Mouse (Mus musculus) yolk sac, embryonic 10.5 days (tissue): Measurements from ENCODE around the gene Pdik1l.
A peak's percentile ranks its signal among the peaks of the same experiment; 100 is the strongest.

Source experiments
- DNase-seq: peaks from one replicate; pipeline ENCODE4 v3.0.0-alpha.2; 2017; ENCODE audit warnings: low spot score

Pdik1l gene

GRCm38 (mm10) chr4:134287575-134288025 lies at the start of gene Pdik1l:
Gene Pdik1l, minus strand, starts transcription at chr4:134287895.
- peak; percentile 86 for DNase-seq

GRCm38 (mm10) chr4:134330281-134330680 lies 42.6 kb upstream of the Pdik1l start:
- DNase-seq, result no peak

- no peak for DNase-seq
Observed at GRCm38 (mm10) chr4:134328832-134329231, 41.1 kb upstream of the Pdik1l start.

GRCm38 (mm10) chr4:134328151-134328550 lies 40.5 kb upstream of the Pdik1l start:
- DNase-seq, result no peak

- peak; percentile 92 for DNase-seq
Observed at GRCm38 (mm10) chr4:134326859-134327530, 39.3 kb upstream of the Pdik1l start.

GRCm38 (mm10) chr4:134324655-134325054 lies 37.0 kb upstream of the Pdik1l start:
- DNase-seq, result peak; percentile 59

- no peak for DNase-seq
Observed at GRCm38 (mm10) chr4:134321524-134321923, 33.8 kb upstream of the Pdik1l start.

GRCm38 (mm10) chr4:134319674-134320073 lies 32.0 kb upstream of the Pdik1l start:
- no peak for DNase-seq

- no peak for DNase-seq
Observed at GRCm38 (mm10) chr4:134319074-134319473, 31.4 kb upstream of the Pdik1l start.

- DNase-seq, result peak; percentile 55
Observed at GRCm38 (mm10) chr4:134316390-134316789, 28.7 kb upstream of the Pdik1l start.

- DNase-seq, result no peak
Observed at GRCm38 (mm10) chr4:134315470-134315869, 27.8 kb upstream of the Pdik1l start.

- no peak for DNase-seq
Observed at GRCm38 (mm10) chr4:134314876-134315275, 27.2 kb upstream of the Pdik1l start, which contains the start of gene Trim63. Gene Trim63, plus strand, starts transcription at chr4:134315120.

GRCm38 (mm10) chr4:134314081-134314655 lies 26.5 kb upstream of the Pdik1l start:
- DNase-seq, result no peak

- no peak for DNase-seq
Observed at GRCm38 (mm10) chr4:134312901-134313300, 25.2 kb upstream of the Pdik1l start.

GRCm38 (mm10) chr4:134312341-134312740 lies 24.6 kb upstream of the Pdik1l start:
- DNase-seq, result no peak

- DNase-seq, result no peak
Observed at GRCm38 (mm10) chr4:134311784-134312183, 24.1 kb upstream of the Pdik1l start.

- DNase-seq, result no peak
Observed at GRCm38 (mm10) chr4:134310656-134311055, 23.0 kb upstream of the Pdik1l start.

GRCm38 (mm10) chr4:134310106-134310505 lies 22.4 kb upstream of the Pdik1l start:
- DNase-seq, result no peak

- peak; percentile 88 for DNase-seq
Observed at GRCm38 (mm10) chr4:134307367-134308072, 19.8 kb upstream of the Pdik1l start.

GRCm38 (mm10) chr4:134306963-134307362 lies 19.3 kb upstream of the Pdik1l start:
- DNase-seq, result no peak

- no peak for DNase-seq
Observed at GRCm38 (mm10) chr4:134302084-134302483, 14.4 kb upstream of the Pdik1l start.

GRCm38 (mm10) chr4:134300316-134300715 lies 12.6 kb upstream of the Pdik1l start:
- no peak for DNase-seq

GRCm38 (mm10) chr4:134299498-134299810 lies 11.8 kb upstream of the Pdik1l start:
- no peak for DNase-seq
